Comparison of ENCODE assay signal across 23 mouse cellular contexts in the genomic region with DNA sequence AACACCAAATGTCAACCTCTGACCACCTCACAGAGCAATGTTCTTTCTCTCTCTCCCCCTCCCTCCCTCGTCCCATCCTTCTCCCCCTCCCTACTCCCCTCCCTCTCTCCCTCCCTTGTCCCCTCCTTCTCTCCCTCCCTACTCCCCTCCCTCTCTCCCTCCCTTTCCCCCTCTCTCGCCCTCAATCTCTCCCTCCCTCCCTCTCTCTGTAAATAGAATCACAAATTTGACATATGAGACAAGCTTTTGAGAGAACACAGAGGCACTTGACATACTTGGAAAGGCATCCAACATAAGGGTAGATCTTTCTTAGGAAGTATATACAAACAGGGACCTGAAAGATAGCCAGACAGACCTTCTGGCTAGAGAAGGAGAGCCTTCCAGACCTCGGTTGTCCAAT.
DNase-seq lines count a peak whose midpoint lies in the region; ATAC-seq lines count a peak whose summit lies in the region.
"Had no signal": no experiment of that assay in that cellular context is flagged by ENCODE, and none has a peak within 500 bp of the region (broad histone marks: within the 10 kb centered on the region; RNA-seq: fewer than 3 reads in every experiment).

No protein-coding gene starts in this region.

- H3K27me3 ChIP-seq in forebrain, embryonic 13.5 days = no peaks in the 10 kb centered on the region
- no peaks in the 10 kb centered on the region for H3K27me3 ChIP-seq in forebrain, embryonic 11.5 days (ENCODE audit: control insufficient read depth, insufficient read depth, low read length)
- no peaks in the 10 kb centered on the region for H3K27me3 ChIP-seq in heart, embryonic 13.5 days (replicated peaks)
- no peaks in the 10 kb centered on the region for H3K27me3 ChIP-seq in midbrain, embryonic 10.5 days (ENCODE audit: low read depth, poor library complexity, severe bottlenecking)
- no peaks in the 10 kb centered on the region for H3K27me3 ChIP-seq in midbrain, embryonic 15.5 days (replicated peaks)
- no peaks in the 10 kb centered on the region for H3K27me3 ChIP-seq in stomach, embryonic 16.5 days (ENCODE audit: control insufficient read depth, insufficient read depth, low read length)
- H3K27me3 ChIP-seq: limb, embryonic 13.5 days; midbrain, embryonic 12.5 days; Patski had no signal

- H3K36me3 ChIP-seq in forebrain, embryonic 13.5 days (ENCODE audit: poor library complexity, severe bottlenecking) = peaks cover 11% of the 10 kb centered on the region; the same call in 1 of the 2 replicates
- H3K36me3 ChIP-seq in forebrain, embryonic 11.5 days (ENCODE audit: control insufficient read depth, insufficient read depth, low read length) = no peaks in the 10 kb centered on the region; the same call in 1 of the 2 replicates
- H3K36me3 ChIP-seq in heart, embryonic 13.5 days = peaks cover 11% of the 10 kb centered on the region
- peaks cover 39% of the 10 kb centered on the region for H3K36me3 ChIP-seq in midbrain, embryonic 10.5 days
- no peaks in the 10 kb centered on the region; the same call in 1 of the 2 replicates for H3K36me3 ChIP-seq in midbrain, embryonic 15.5 days (replicated peaks)
- no peaks in the 10 kb centered on the region for H3K36me3 ChIP-seq in stomach, embryonic 16.5 days (ENCODE audit: control insufficient read depth, insufficient read depth, low read length)
- H3K36me3 ChIP-seq: liver, embryonic 15.5 days had no signal

- no peak overlapping the region for H3K4me2 ChIP-seq in forebrain, embryonic 13.5 days
- no peak overlapping the region for H3K4me2 ChIP-seq in forebrain, embryonic 11.5 days (ENCODE audit: low read depth, low read length, severe bottlenecking)
- H3K4me2 ChIP-seq in heart, embryonic 13.5 days = peak overlapping the region; percentile 37
- H3K4me2 ChIP-seq in midbrain, embryonic 15.5 days = no peak overlapping the region
- H3K4me2 ChIP-seq in stomach, embryonic 16.5 days (ENCODE audit: low read depth, low read length) = no peak overlapping the region
- H3K4me2 ChIP-seq: limb, embryonic 13.5 days; liver, embryonic 15.5 days; midbrain, embryonic 12.5 days had no signal

- H3K9me3 ChIP-seq in forebrain, embryonic 13.5 days (replicated peaks) = no peaks in the 10 kb centered on the region
- H3K9me3 ChIP-seq in forebrain, embryonic 11.5 days (ENCODE audit: control insufficient read depth, low read length) = no peaks in the 10 kb centered on the region
- no peaks in the 10 kb centered on the region for H3K9me3 ChIP-seq in heart, embryonic 13.5 days
- no peaks in the 10 kb centered on the region for H3K9me3 ChIP-seq in midbrain, embryonic 10.5 days (replicated peaks)
- H3K9me3 ChIP-seq in midbrain, embryonic 15.5 days = no peaks in the 10 kb centered on the region
- H3K9me3 ChIP-seq in stomach, embryonic 16.5 days (replicated peaks; ENCODE audit: control insufficient read depth, low read length) = no peaks in the 10 kb centered on the region
- H3K9me3 ChIP-seq: limb, embryonic 13.5 days; liver, embryonic 15.5 days; midbrain, embryonic 12.5 days had no signal

- DNase-seq in forebrain, embryonic 11.5 days (ENCODE audit: low spot score) = no peak
- DNase-seq in heart, postnatal 14 days = no peak
- DNase-seq in midbrain, embryonic 10.5 days (ENCODE audit: low spot score) = peak; percentile 12
- DNase-seq in adrenal gland, adult (ENCODE audit: inconsistent age in 2 of 2, low spot score in 1 of 2) = no peak
- DNase-seq: adrenal gland, postnatal 10 days; cerebellum, adult 9-11 months; gastrocnemius, postnatal 10 days; kidney, adult 11 months; kidney, postnatal 10 days; layer of hippocampus, postnatal 36 days; right cerebral cortex, postnatal 14 days; thymus, postnatal 36 days had no signal

- 0 out of 2 replicates have a peak, but pooled peaks have one; percentile 25 for ATAC-seq in forebrain, embryonic 13.5 days
- ATAC-seq in forebrain, embryonic 11.5 days (replicated peaks; ENCODE audit: low FRiP score) = no peak
- no peak; the same call in 1 of the 2 replicates for ATAC-seq in heart, embryonic 13.5 days (ENCODE audit: extremely low read depth, insufficient number of reproducible peaks, low FRiP score, low TSS enrichment)
- no peak for ATAC-seq in midbrain, embryonic 15.5 days (replicated peaks)
- ATAC-seq in stomach, embryonic 16.5 days (ENCODE audit: insufficient read depth, low FRiP score) = peak; percentile 51; the same call in 1 of the 2 replicates
- ATAC-seq: hindbrain, postnatal 0 days; Patski had no signal

- H3K27ac ChIP-seq in forebrain, embryonic 13.5 days = no peak overlapping the region
- H3K27ac ChIP-seq in forebrain, embryonic 11.5 days (ENCODE audit: low read depth, low read length) = no peak overlapping the region
- H3K27ac ChIP-seq in heart, embryonic 13.5 days (replicated peaks) = peak overlapping the region; percentile 90
- no peak overlapping the region for H3K27ac ChIP-seq in midbrain, embryonic 10.5 days (replicated peaks)
- H3K27ac ChIP-seq in midbrain, embryonic 15.5 days = no peak overlapping the region
- no peak overlapping the region for H3K27ac ChIP-seq in stomach, embryonic 16.5 days (ENCODE audit: low read length)
- H3K27ac ChIP-seq: hindbrain, postnatal 0 days; layer of hippocampus, adult 2 months; limb, embryonic 13.5 days; liver, embryonic 15.5 days; macrophage; midbrain, embryonic 12.5 days had no signal

- no peak overlapping the region for H3K9ac ChIP-seq in forebrain, embryonic 13.5 days
- no peak overlapping the region for H3K9ac ChIP-seq in forebrain, embryonic 11.5 days (ENCODE audit: low read length)
- H3K9ac ChIP-seq in heart, embryonic 13.5 days = no peak overlapping the region
- no peak overlapping the region for H3K9ac ChIP-seq in midbrain, embryonic 15.5 days
- H3K9ac ChIP-seq in stomach, embryonic 16.5 days (ENCODE audit: low read length) = no peak overlapping the region
- H3K9ac ChIP-seq: limb, embryonic 13.5 days; liver, embryonic 15.5 days; midbrain, embryonic 12.5 days had no signal

- H3K4me3 ChIP-seq in forebrain, embryonic 13.5 days = no peak overlapping the region
- no peak overlapping the region for H3K4me3 ChIP-seq in forebrain, embryonic 11.5 days (ENCODE audit: low read depth, low read length)
- H3K4me3 ChIP-seq in heart, embryonic 13.5 days = no peak overlapping the region
- H3K4me3 ChIP-seq in midbrain, embryonic 10.5 days = no peak overlapping the region
- H3K4me3 ChIP-seq in midbrain, embryonic 15.5 days = no peak overlapping the region
- H3K4me3 ChIP-seq in stomach, embryonic 16.5 days (replicated peaks; ENCODE audit: low read length) = no peak overlapping the region
- H3K4me3 ChIP-seq: layer of hippocampus, adult 2 months; limb, embryonic 13.5 days; liver, embryonic 15.5 days; midbrain, embryonic 12.5 days had no signal

- intact Hi-C loops in heart, postnatal 14 days (cut with DNase I) = no loop called here

- peaks cover 47% of the 10 kb centered on the region for H3K4me1 ChIP-seq in forebrain, embryonic 13.5 days
- peaks cover 14% of the 10 kb centered on the region for H3K4me1 ChIP-seq in forebrain, embryonic 11.5 days (replicated peaks; ENCODE audit: control insufficient read depth, insufficient read depth, low read length)
- H3K4me1 ChIP-seq in heart, embryonic 13.5 days = peaks cover 62% of the 10 kb centered on the region
- H3K4me1 ChIP-seq in midbrain, embryonic 10.5 days = peaks cover 50% of the 10 kb centered on the region
- peaks cover 43% of the 10 kb centered on the region for H3K4me1 ChIP-seq in midbrain, embryonic 15.5 days
- H3K4me1 ChIP-seq in stomach, embryonic 16.5 days (ENCODE audit: control insufficient read depth, insufficient read depth, low read length) = peaks cover 24% of the 10 kb centered on the region
- H3K4me1 ChIP-seq: liver, embryonic 15.5 days had no signal

- 50% methylated on average over 3 of the region's 3 CpGs for WGBS in forebrain, embryonic 13.5 days
- WGBS in forebrain, embryonic 11.5 days = 63% methylated on average over 3 of the region's 3 CpGs
- WGBS in heart, embryonic 13.5 days = 12% methylated on average over 3 of the region's 3 CpGs
- WGBS in midbrain, embryonic 10.5 days = 50% methylated on average over 3 of the region's 3 CpGs
- 48% methylated on average over 3 of the region's 3 CpGs for WGBS in midbrain, embryonic 15.5 days
- WGBS in stomach, embryonic 16.5 days = 26% methylated on average over 3 of the region's 3 CpGs

Comparison
In these comparisons a context has a peak if more than half of its experiments do, and no peak if none do; other contexts are left out.
1. ATAC-seq: peak in forebrain, embryonic 13.5 days (single experiment) and stomach, embryonic 16.5 days (single experiment); none in forebrain, embryonic 11.5 days (single experiment), heart, embryonic 13.5 days (single experiment) and midbrain, embryonic 15.5 days (single experiment).